Mouse (Mus musculus): ENCODE results near the gene Mmp24. TPM values are rescaled to one million over a fixed set of nuclear protein-coding genes. Genes with fewer than 3 reads are reported as not detected.
A peak's percentile ranks its signal among the peaks of the same experiment; 100 is the strongest.
"Not testable (repeated sequence)": the region's sequence is repeated elsewhere in the genome, so short reads cannot be mapped to it uniquely, and the experiment has no call there.

Gene Mmp24
- polyA plus RNA-seq (2014; fragmentation: Nextera tagmentation; extraction: Ambion mirVana) = not detected in 2 replicates

DNA sequence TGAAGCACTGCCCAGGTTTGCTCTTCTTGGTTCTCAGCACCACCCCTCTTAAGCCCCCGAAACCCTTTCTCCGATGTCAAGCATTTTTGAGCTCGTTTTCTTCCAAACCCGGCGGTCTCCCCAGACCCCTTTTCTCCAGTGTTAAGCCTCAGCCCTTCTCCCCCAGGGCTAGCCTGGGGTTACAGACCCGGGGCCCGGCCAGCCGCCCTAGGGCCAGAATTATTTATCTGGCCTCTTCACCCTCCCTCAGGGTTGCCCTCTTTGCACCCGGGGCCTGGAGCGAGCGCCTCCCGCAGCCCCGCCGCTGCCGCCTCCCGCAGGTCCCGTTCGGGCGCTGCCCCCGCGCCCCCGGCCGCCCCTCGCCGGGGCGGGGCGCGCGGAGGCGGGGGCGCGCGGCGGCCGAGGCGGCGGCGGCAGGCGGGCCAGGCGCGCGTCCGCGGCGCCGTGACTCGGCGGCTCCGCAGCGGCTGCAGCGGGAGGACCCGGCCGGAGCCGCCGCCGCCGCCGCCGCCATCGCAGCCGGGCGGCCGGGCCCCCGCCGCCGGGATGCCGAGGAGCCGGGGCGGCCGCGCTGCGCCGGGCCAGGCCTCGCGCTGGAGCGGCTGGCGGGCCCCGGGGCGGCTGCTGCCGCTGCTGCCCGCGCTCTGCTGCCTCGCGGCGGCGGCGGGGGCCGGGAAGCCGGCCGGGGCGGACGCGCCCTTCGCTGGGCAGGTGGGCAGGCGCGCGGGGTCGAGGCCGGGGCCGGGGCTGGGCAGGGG lies at the start of gene Mmp24:
Gene Mmp24 (plus strand): TSS at position 416 of the 758 bp plus-strand sequence.
- peaks cover 58% of the 10 kb centered on the region for H3K27me3 ChIP-seq (ENCODE audit: control insufficient read depth, insufficient read depth, low read length)

DNA sequence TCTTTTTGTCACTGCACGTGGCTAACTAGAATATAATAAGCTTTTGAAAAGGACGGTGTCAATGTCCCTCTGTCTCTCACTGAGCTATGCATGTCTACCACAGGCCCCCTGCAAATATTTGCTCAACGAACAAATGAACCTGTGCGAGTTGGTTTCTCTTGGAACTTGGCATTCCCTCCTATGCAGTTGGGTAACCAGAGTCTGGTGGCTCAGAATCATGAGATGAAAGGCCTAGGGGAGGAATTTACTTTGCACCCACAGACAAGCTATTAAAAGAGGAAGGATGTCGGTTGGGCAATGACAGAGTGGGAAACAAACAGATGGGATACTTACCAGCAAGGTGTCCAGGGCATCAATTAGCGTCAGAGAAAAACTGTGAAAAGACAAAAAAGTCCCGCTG lies 48.8 kb upstream of the Mmp24 start:
- H3K27ac ChIP-seq (replicated peaks in 1 of 2; ENCODE audit: control insufficient read depth in 1 of 2, insufficient read depth in 1 of 2, low read depth in 2 of 2, low read length in 2 of 2) = no peak overlapping the region
- H3K36me3 ChIP-seq (ENCODE audit: control insufficient read depth, insufficient read depth, low read length) = no peaks in the 10 kb centered on the region; the same call in 1 of the 2 replicates
- no peak for ATAC-seq (ENCODE audit: insufficient number of reproducible peaks, insufficient read depth, low FRiP score, low read depth)
- H3K27me3 ChIP-seq (ENCODE audit: control insufficient read depth, insufficient read depth, low read length) = no peaks in the 10 kb centered on the region
- H3K4me1 ChIP-seq (ENCODE audit: control insufficient read depth in 2 of 2, insufficient read depth in 2 of 2, low read length in 2 of 2) = peaks cover 3 to 9% of the 10 kb centered on the region in 2 experiments
- WGBS = 90% methylated on average over 7 of the region's 7 CpGs
- H3K4me3 ChIP-seq (ENCODE audit: control insufficient read depth in 1 of 2, insufficient read depth in 1 of 2, low read depth in 1 of 2, low read length in 2 of 2) = no peak overlapping the region
- H3K9me3 ChIP-seq (ENCODE audit: control insufficient read depth, low read length) = no peaks in the 10 kb centered on the region
- H3K4me2 ChIP-seq (ENCODE audit: low read length) = no peak overlapping the region
- H3K9ac ChIP-seq (ENCODE audit: low read length) = no peak overlapping the region

More for the DNA sequence above, at the start of gene Mmp24:
- Histone ChIP-seq H3K9ac (ENCODE audit: low read length) (no peak within 1 kb of the TSS), H3K4me2 (ENCODE audit: low read length) (peak within 1 kb of the TSS; percentile 90), H3K27ac (replicated peaks in 1 of 2; ENCODE audit: control insufficient read depth in 1 of 2, insufficient read depth in 1 of 2, low read depth in 2 of 2, low read length in 2 of 2) (no peak within 1 kb of the TSS), H3K36me3 (ENCODE audit: control insufficient read depth, insufficient read depth, low read length) (no peaks in the 10 kb centered on the region), H3K4me1 (ENCODE audit: control insufficient read depth in 2 of 2, insufficient read depth in 2 of 2, low read length in 2 of 2) (no peaks in the 10 kb centered on the region; a peak in 1 of 4 replicates), H3K9me3 (ENCODE audit: control insufficient read depth, low read length) (no peaks in the 10 kb centered on the region), H3K4me3 (ENCODE audit: control insufficient read depth in 1 of 2, insufficient read depth in 1 of 2, low read depth in 1 of 2, low read length in 2 of 2) (peak within 1 kb of the TSS; percentile 44 to 46; a peak in 3 of 4 replicates)
- 2% methylated on average over 83 of the region's 100 CpGs for WGBS
- 0 out of 2 replicates have a peak, but pooled peaks have one; percentile 12 for ATAC-seq (ENCODE audit: insufficient number of reproducible peaks, insufficient read depth, low FRiP score, low read depth)

DNA sequence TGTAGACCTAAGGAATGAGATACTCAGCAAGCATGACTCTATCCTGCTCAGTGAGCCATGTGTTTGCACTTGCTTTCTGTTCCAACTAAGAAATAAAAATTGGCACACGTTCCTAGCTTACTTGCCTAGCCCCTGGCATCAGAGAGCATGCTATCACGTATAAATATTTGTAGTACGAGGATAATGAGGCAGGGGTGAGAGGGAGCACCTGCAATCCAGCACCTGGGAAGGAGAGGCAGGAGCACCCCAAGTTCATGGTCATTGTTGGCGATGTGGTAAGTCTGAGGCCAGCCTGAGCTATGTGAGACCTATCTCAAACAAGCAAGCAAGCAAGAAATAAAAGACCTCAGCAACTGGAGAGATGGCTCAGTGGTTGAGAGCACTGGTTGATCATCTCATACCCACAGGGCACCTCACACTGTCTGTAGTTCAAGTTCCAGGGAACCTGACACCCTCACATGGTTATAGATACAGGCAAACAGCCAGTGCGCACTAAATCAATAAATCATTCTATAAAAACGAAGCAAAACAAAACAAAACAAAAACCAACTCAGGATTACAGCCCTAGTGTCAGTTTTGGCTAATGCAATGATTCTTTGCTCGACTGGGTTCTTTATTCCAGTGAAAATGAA lies 47.3 kb upstream of the Mmp24 start:
- Histone ChIP-seq H3K36me3 (ENCODE audit: control insufficient read depth, insufficient read depth, low read length) (no peaks in the 10 kb centered on the region; the same call in 1 of the 2 replicates), H3K4me3 (ENCODE audit: control insufficient read depth in 1 of 2, insufficient read depth in 1 of 2, low read depth in 1 of 2, low read length in 2 of 2) (no peak overlapping the region), H3K27me3 (ENCODE audit: control insufficient read depth, insufficient read depth, low read length) (no peaks in the 10 kb centered on the region), H3K9me3 (ENCODE audit: control insufficient read depth, low read length) (no peaks in the 10 kb centered on the region), H3K9ac (ENCODE audit: low read length) (no peak overlapping the region), H3K27ac (replicated peaks in 1 of 2; ENCODE audit: control insufficient read depth in 1 of 2, insufficient read depth in 1 of 2, low read depth in 2 of 2, low read length in 2 of 2) (no peak overlapping the region), H3K4me1 (ENCODE audit: control insufficient read depth in 2 of 2, insufficient read depth in 2 of 2, low read length in 2 of 2) (peaks cover 3 to 9% of the 10 kb centered on the region in 2 experiments), H3K4me2 (ENCODE audit: low read length) (no peak overlapping the region)
- 76% methylated on average over 7 of the region's 7 CpGs for WGBS
- no peak for ATAC-seq (ENCODE audit: insufficient number of reproducible peaks, insufficient read depth, low FRiP score, low read depth)

DNA sequence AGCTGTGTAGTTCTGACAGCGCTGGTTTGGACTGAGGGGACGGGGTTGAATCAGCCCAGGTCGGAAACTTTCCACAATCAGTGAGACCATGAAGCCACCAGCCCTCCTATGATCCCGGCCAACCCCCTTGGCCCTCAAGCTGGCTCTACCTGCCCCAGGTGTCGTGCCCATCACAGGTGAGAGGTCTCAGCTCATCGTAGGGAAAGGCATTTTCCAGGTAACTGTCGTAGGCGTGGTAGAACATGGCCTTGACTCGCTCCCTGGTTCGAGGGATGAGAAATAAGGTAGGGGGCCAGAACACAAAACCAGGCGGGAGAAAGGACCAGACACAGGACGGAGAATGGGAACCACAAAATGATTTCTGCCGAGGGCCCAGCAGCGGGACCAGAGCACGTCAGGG lies 46.4 kb upstream of the Mmp24 start:
- 5% methylated on average over 15 of the region's 15 CpGs for WGBS
- Histone ChIP-seq H3K27me3 (ENCODE audit: control insufficient read depth, insufficient read depth, low read length) (no peaks in the 10 kb centered on the region), H3K4me3 (ENCODE audit: control insufficient read depth in 1 of 2, insufficient read depth in 1 of 2, low read depth in 1 of 2, low read length in 2 of 2) (peak overlapping the region; percentile 77 to 83), H3K36me3 (ENCODE audit: control insufficient read depth, insufficient read depth, low read length) (no peaks in the 10 kb centered on the region; the same call in 1 of the 2 replicates), H3K4me1 (ENCODE audit: control insufficient read depth in 2 of 2, insufficient read depth in 2 of 2, low read length in 2 of 2) (peaks cover 3 to 9% of the 10 kb centered on the region in 2 experiments), H3K9ac (ENCODE audit: low read length) (peak overlapping the region; percentile 78), H3K27ac (replicated peaks in 1 of 2; ENCODE audit: control insufficient read depth in 1 of 2, insufficient read depth in 1 of 2, low read depth in 2 of 2, low read length in 2 of 2) (no peak overlapping the region), H3K9me3 (ENCODE audit: control insufficient read depth, low read length) (no peaks in the 10 kb centered on the region), H3K4me2 (ENCODE audit: low read length) (peak overlapping the region; percentile 92)
- no peak for ATAC-seq (ENCODE audit: insufficient number of reproducible peaks, insufficient read depth, low FRiP score, low read depth)

DNA sequence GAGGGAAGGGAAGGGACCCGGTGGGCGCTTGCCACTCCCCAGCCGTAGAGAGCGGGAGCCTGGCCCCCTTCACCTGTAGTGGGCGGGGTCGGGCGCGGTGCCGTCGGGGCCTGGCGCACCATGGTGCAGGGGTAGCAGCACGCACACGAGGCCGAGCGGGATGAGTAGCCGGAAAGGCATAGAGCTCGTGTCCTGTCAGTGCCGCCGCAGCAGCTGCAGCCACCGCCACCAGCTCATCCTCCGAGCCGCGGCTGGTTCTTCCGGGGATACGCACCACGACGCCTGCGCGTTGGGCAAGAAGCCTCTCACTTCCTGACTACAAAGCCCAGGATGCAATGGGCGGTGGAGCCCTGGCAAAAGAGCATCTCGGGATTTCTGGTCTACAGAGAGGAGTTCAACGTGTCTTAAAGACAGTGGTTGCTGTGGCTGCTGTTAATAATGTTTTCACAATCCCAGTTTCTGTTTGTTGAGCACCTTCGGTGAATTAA lies 45.9 kb upstream of the Mmp24 start, which contains the start of gene Edem2:
Gene Edem2 (minus strand): TSS at position 318 of the 488 bp plus-strand sequence.
- Histone ChIP-seq H3K27ac (replicated peaks in 1 of 2; ENCODE audit: control insufficient read depth in 1 of 2, insufficient read depth in 1 of 2, low read depth in 2 of 2, low read length in 2 of 2) (no peak within 1 kb of the TSS), H3K36me3 (ENCODE audit: control insufficient read depth, insufficient read depth, low read length) (no peaks in the 10 kb centered on the region), H3K27me3 (ENCODE audit: control insufficient read depth, insufficient read depth, low read length) (no peaks in the 10 kb centered on the region), H3K4me2 (ENCODE audit: low read length) (peak within 1 kb of the TSS; percentile 92), H3K9me3 (ENCODE audit: control insufficient read depth, low read length) (no peaks in the 10 kb centered on the region), H3K9ac (ENCODE audit: low read length) (peak within 1 kb of the TSS; percentile 78), H3K4me3 (ENCODE audit: control insufficient read depth in 1 of 2, insufficient read depth in 1 of 2, low read depth in 1 of 2, low read length in 2 of 2) (peak within 1 kb of the TSS; percentile 77 to 83), H3K4me1 (ENCODE audit: control insufficient read depth in 2 of 2, insufficient read depth in 2 of 2, low read length in 2 of 2) (peaks cover 3 to 9% of the 10 kb centered on the region in 2 experiments)
- WGBS = under 1% methylated on average over 33 of the region's 33 CpGs
- ATAC-seq (ENCODE audit: insufficient number of reproducible peaks, insufficient read depth, low FRiP score, low read depth) = peak; percentile 72

DNA sequence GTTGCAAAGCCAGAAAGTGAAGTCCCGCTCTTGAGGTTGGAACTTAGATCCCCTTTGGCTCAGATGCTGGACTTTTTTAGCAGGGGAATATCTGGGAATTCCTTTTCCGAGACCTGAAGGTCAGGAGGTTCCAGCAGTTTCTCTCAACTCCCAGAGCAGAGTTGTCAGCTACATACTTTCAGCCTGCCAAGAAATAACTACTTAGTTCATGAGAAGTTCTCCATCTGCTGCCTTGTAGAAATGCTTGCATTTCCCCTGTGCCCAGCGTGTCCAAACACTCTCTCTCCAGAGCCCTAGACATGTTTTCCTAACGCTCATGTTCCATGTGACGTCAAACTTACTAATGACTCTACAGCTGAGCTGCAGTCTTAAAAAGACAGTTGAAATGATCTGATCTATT lies 40.1 kb upstream of the Mmp24 start:
- H3K9ac ChIP-seq (ENCODE audit: low read length) = no peak overlapping the region
- no peaks in the 10 kb centered on the region for H3K36me3 ChIP-seq (ENCODE audit: control insufficient read depth, insufficient read depth, low read length)
- peaks cover 0 to 3% of the 10 kb centered on the region in 2 experiments; a peak in 1 of 4 replicates for H3K4me1 ChIP-seq (ENCODE audit: control insufficient read depth in 2 of 2, insufficient read depth in 2 of 2, low read length in 2 of 2)
- no peak for ATAC-seq (ENCODE audit: insufficient number of reproducible peaks, insufficient read depth, low FRiP score, low read depth)
- no peak overlapping the region for H3K4me3 ChIP-seq (ENCODE audit: control insufficient read depth in 1 of 2, insufficient read depth in 1 of 2, low read depth in 1 of 2, low read length in 2 of 2)
- WGBS = 67% methylated on average over 5 of the region's 5 CpGs
- no peaks in the 10 kb centered on the region for H3K27me3 ChIP-seq (ENCODE audit: control insufficient read depth, insufficient read depth, low read length)
- H3K4me2 ChIP-seq (ENCODE audit: low read length) = no peak overlapping the region
- no peak overlapping the region for H3K27ac ChIP-seq (replicated peaks in 1 of 2; ENCODE audit: control insufficient read depth in 1 of 2, insufficient read depth in 1 of 2, low read depth in 2 of 2, low read length in 2 of 2)
- H3K9me3 ChIP-seq (ENCODE audit: control insufficient read depth, low read length) = no peaks in the 10 kb centered on the region

DNA sequence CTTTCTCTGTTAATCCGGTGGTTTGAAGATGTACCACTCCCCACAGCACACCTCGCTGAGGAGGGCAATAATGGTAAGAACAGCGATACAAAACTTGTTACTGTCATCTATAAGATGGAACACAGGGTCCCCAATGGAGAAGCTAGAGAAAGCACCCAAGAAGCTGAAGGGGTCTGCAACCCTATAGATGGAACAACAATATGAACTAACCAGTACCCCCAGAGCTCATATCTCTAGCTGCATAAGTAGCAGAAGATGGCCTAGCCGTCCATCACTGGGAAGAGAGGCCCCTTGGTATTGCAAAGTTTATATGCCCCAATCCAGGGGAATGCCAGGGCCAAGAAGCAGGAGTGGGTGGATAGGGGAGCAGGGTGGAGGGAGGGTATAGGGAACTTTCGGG lies 39.4 kb upstream of the Mmp24 start, which contains the start of gene Gm17581:
Gene Gm17581 (minus strand): TSS at position 101 of the 400 bp plus-strand sequence.
- H3K36me3 ChIP-seq (ENCODE audit: control insufficient read depth, insufficient read depth, low read length); H3K4me1 ChIP-seq (ENCODE audit: control insufficient read depth in 2 of 2, insufficient read depth in 2 of 2, low read length in 2 of 2); H3K27me3 ChIP-seq (ENCODE audit: control insufficient read depth, insufficient read depth, low read length); H3K9me3 ChIP-seq (ENCODE audit: control insufficient read depth, low read length); H3K9ac ChIP-seq (ENCODE audit: low read length); H3K27ac ChIP-seq (replicated peaks in 1 of 2; ENCODE audit: control insufficient read depth in 1 of 2, insufficient read depth in 1 of 2, low read depth in 2 of 2, low read length in 2 of 2); ATAC-seq (ENCODE audit: insufficient number of reproducible peaks, insufficient read depth, low FRiP score, low read depth); H3K4me3 ChIP-seq (ENCODE audit: control insufficient read depth in 1 of 2, insufficient read depth in 1 of 2, low read depth in 1 of 2, low read length in 2 of 2); H3K4me2 ChIP-seq (ENCODE audit: low read length): not testable (repeated sequence)
- 75% methylated on average over 5 of the region's 5 CpGs for WGBS

All from heart, embryonic 14.5 days (tissue).